Mouse (Mus musculus): ENCODE measurements around the gene Tmem44.
"Not testable (repeated sequence)": the region's sequence is repeated elsewhere in the genome, so short reads cannot be mapped to it uniquely, and the experiment has no call there.

Gene Tmem44

GRCm38 (mm10) chr16:30490316-30490715, 60.3 kb downstream of the Tmem44 start:
- no peak for DNase-seq

- DNase-seq, result no peak
These were observed 61.0 kb downstream of the Tmem44 start for GRCm38 (mm10) chr16:30489662-30490061.

GRCm38 (mm10) chr16:30486498-30486897, 64.1 kb downstream of the Tmem44 start:
- DNase-seq, result no peak

GRCm38 (mm10) chr16:30477791-30478190, 72.9 kb downstream of the Tmem44 start:
- DNase-seq, result no peak

GRCm38 (mm10) chr16:30477006-30477405, 73.6 kb downstream of the Tmem44 start:
- no peak for DNase-seq

GRCm38 (mm10) chr16:30475633-30476461, 74.8 kb downstream of the Tmem44 start:
- DNase-seq, result no peak

- no peak for DNase-seq
These were observed 78.2 kb downstream of the Tmem44 start for GRCm38 (mm10) chr16:30472447-30472846.

GRCm38 (mm10) chr16:30471912-30472311, 78.7 kb downstream of the Tmem44 start:
- no peak for DNase-seq

- no peak for DNase-seq
These were observed 81.7 kb downstream of the Tmem44 start for GRCm38 (mm10) chr16:30468944-30469343.

GRCm38 (mm10) chr16:30465680-30466298, 84.9 kb downstream of the Tmem44 start:
- no peak for DNase-seq

GRCm38 (mm10) chr16:30464742-30465141, 85.9 kb downstream of the Tmem44 start:
- DNase-seq, result not testable (repeated sequence)

All from thymus, postnatal 4 days (tissue).